ENCODE assay signal across 8 mouse cellular contexts in the genomic region with DNA sequence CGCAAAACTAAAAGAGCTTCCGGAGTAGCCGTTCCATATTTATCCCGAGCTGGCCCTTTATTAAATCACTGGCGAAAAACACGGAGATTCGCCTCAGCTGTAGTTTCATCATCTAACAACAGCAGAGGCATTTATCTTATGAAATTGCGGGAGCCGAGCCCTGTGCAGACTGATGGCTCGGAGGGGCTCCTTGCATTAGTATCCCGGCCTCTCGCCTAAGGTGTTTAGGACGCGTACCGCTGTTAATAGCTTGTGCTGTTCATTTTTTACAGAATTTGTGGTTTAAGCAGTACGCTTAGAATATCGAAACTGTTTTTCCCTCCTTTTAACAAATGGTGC.
DNase-seq lines count a peak whose midpoint lies in the region; ATAC-seq and TF ChIP-seq lines count a peak whose summit lies in the region.

No protein-coding gene starts in this region.

- WGBS in kidney, embryonic 16.5 days, result 48% methylated on average over 17 of the region's 17 CpGs
- WGBS in embryonic facial prominence, embryonic 14.5 days, result 40% methylated on average over 17 of the region's 17 CpGs
- WGBS in hindbrain, embryonic 16.5 days, result 44% methylated on average over 17 of the region's 17 CpGs

- peak overlapping the region; percentile 48 for H3K4me2 ChIP-seq in kidney, embryonic 16.5 days (replicated peaks; ENCODE audit: low read depth, low read length)
- H3K4me2 ChIP-seq in embryonic facial prominence, embryonic 14.5 days (ENCODE audit: low read depth, low read length), result peak overlapping the region; percentile 63
- peak overlapping the region; percentile 55 for H3K4me2 ChIP-seq in hindbrain, embryonic 16.5 days (ENCODE audit: low read length)
- H3K4me2 ChIP-seq in myocyte (ENCODE audit: low read depth), result peak overlapping the region; percentile 61

- H3K4me3 ChIP-seq in kidney, embryonic 16.5 days (ENCODE audit: low read length), result peak overlapping the region; percentile 33
- H3K4me3 ChIP-seq in embryonic facial prominence, embryonic 14.5 days (ENCODE audit: low read depth, low read length), result peak overlapping the region; percentile 35
- H3K4me3 ChIP-seq in hindbrain, embryonic 16.5 days (ENCODE audit: low read length), result peak overlapping the region; percentile 24
- H3K4me3 ChIP-seq in myocyte, result no peak overlapping the region

- peak overlapping the region; percentile 24; the same call in 1 of the 2 replicates for H3K9ac ChIP-seq in kidney, embryonic 16.5 days (replicated peaks; ENCODE audit: low read length)
- H3K9ac ChIP-seq in embryonic facial prominence, embryonic 14.5 days (ENCODE audit: low read depth, low read length), result peak overlapping the region; percentile 48
- peak overlapping the region; percentile 13; the same call in 1 of the 2 replicates for H3K9ac ChIP-seq in hindbrain, embryonic 16.5 days (ENCODE audit: low read depth, low read length)

- TF ChIP-seq POLR2A in myocyte (IDR thresholded peaks at IDR 0.05; ENCODE audit: insufficient read length, low read depth), result no peak

- no peak for ATAC-seq in kidney, embryonic 16.5 days (ENCODE audit: low FRiP score, low TSS enrichment)
- ATAC-seq in embryonic facial prominence, embryonic 14.5 days (ENCODE audit: low read depth), result no peak
- ATAC-seq in hindbrain, embryonic 16.5 days, result no peak
- no peak for ATAC-seq in activated CD4-positive, CD25-positive, alpha-beta regulatory T cell, adult 4 months

- H3K27me3 ChIP-seq in kidney, embryonic 16.5 days (ENCODE audit: insufficient read depth, low read length), result no peaks in the 10 kb centered on the region
- 0 out of 2 replicates have a peak, but pooled peaks cover 3% of the 10 kb centered on the region for H3K27me3 ChIP-seq in embryonic facial prominence, embryonic 14.5 days (replicated peaks; ENCODE audit: control insufficient read depth, insufficient read depth, low read length)
- no peaks in the 10 kb centered on the region for H3K27me3 ChIP-seq in hindbrain, embryonic 16.5 days (replicated peaks; ENCODE audit: control insufficient read depth, insufficient read depth, low read length)
- no peaks in the 10 kb centered on the region for H3K27me3 ChIP-seq in myocyte (ENCODE audit: control insufficient read depth, insufficient read depth, insufficient read length)

- no peaks in the 10 kb centered on the region for H3K4me1 ChIP-seq in kidney, embryonic 16.5 days (ENCODE audit: insufficient read depth, low read length)
- H3K4me1 ChIP-seq in embryonic facial prominence, embryonic 14.5 days (ENCODE audit: control insufficient read depth, insufficient read depth, low read length), result peaks cover 6% of the 10 kb centered on the region; the same call in 1 of the 2 replicates
- H3K4me1 ChIP-seq in hindbrain, embryonic 16.5 days (ENCODE audit: control insufficient read depth, insufficient read depth, low read depth, low read length), result no peaks in the 10 kb centered on the region

- H3K9me3 ChIP-seq in kidney, embryonic 16.5 days (ENCODE audit: low read length), result no peaks in the 10 kb centered on the region
- no peaks in the 10 kb centered on the region for H3K9me3 ChIP-seq in embryonic facial prominence, embryonic 14.5 days (ENCODE audit: control insufficient read depth, low read length)
- H3K9me3 ChIP-seq in hindbrain, embryonic 16.5 days (ENCODE audit: control insufficient read depth, low read length), result no peaks in the 10 kb centered on the region

- no peak overlapping the region for H3K27ac ChIP-seq in kidney, embryonic 16.5 days (ENCODE audit: low read length)
- no peak overlapping the region for H3K27ac ChIP-seq in embryonic facial prominence, embryonic 14.5 days (replicated peaks; ENCODE audit: low read depth, low read length)
- no peak overlapping the region for H3K27ac ChIP-seq in hindbrain, embryonic 16.5 days (ENCODE audit: low read depth, low read length)

- H3K36me3 ChIP-seq in kidney, embryonic 16.5 days (ENCODE audit: insufficient read depth, low read length), result no peaks in the 10 kb centered on the region
- no peaks in the 10 kb centered on the region for H3K36me3 ChIP-seq in embryonic facial prominence, embryonic 14.5 days (ENCODE audit: control insufficient read depth, insufficient read depth, low read length)
- H3K36me3 ChIP-seq in hindbrain, embryonic 16.5 days (ENCODE audit: control insufficient read depth, insufficient read depth, low read length), result no peaks in the 10 kb centered on the region
- H3K36me3 ChIP-seq in myocyte (ENCODE audit: control insufficient read depth, insufficient read depth), result no peaks in the 10 kb centered on the region

- H3ac ChIP-seq in myocyte (ENCODE audit: control insufficient read depth, insufficient read length), result no peak overlapping the region

- DNase-seq in kidney, postnatal 14 days, result no peak
- peak; percentile 19 for DNase-seq in embryonic facial prominence, embryonic 14.5 days (ENCODE audit: low spot score)
- no peak for DNase-seq in thymus, postnatal 36 days
- DNase-seq in cerebellum, postnatal 4 days (ENCODE audit: low spot score in 2 of 2), result no peak

- no peaks in the 10 kb centered on the region for H3K79me2 ChIP-seq in myocyte (ENCODE audit: control insufficient read depth, insufficient read depth)

TF ChIP-seq in myocyte, 11 proteins besides CTCF, POLR2A, EP300 and RAD21:
- TF ChIP-seq MYOG (IDR thresholded peaks at IDR 0.05; ENCODE audit: control insufficient read depth in 1 of 3, insufficient read depth in 1 of 3, insufficient read length in 2 of 3, low read depth in 2 of 3), result no peak
- TF ChIP-seq USF1 (IDR thresholded peaks at IDR 0.05; ENCODE audit: low read depth), result no peak
- no peak for TF ChIP-seq MAX (IDR thresholded peaks at IDR 0.05; ENCODE audit: low read depth)
- no peak for TF ChIP-seq SRF (IDR thresholded peaks at IDR 0.05; ENCODE audit: control insufficient read depth, insufficient read length, low read depth)
- TF ChIP-seq TCF12 (IDR thresholded peaks at IDR 0.05; ENCODE audit: insufficient read depth, poor library complexity, severe bottlenecking), result no peak
- no peak for TF ChIP-seq REST (IDR thresholded peaks at IDR 0.05; ENCODE audit: insufficient read depth, insufficient read length)
- TF ChIP-seq CEBPB (IDR thresholded peaks at IDR 0.05; ENCODE audit: insufficient read depth, poor library complexity, severe bottlenecking), result no peak
- TF ChIP-seq MYOD1 (IDR thresholded peaks at IDR 0.05; ENCODE audit: control insufficient read depth in 1 of 3, insufficient read length in 2 of 3, low read depth in 2 of 3), result no peak
- TF ChIP-seq E2F4 (IDR thresholded peaks at IDR 0.05; ENCODE audit: insufficient read depth), result no peak
- no peak for TF ChIP-seq TCF3 (IDR thresholded peaks at IDR 0.05; ENCODE audit: insufficient read length, low read depth)
- TF ChIP-seq POLR2AphosphoS2 (IDR thresholded peaks at IDR 0.05; ENCODE audit: insufficient read length, low read depth), result no peak
TF ChIP-seq in myocyte: peak in this region for 0.
